8 mouse cellular contexts compared by ENCODE assay signal in genomic region chr14:25229569-25229968, GRCm38 (mm10).
DNase-seq lines count a peak whose midpoint lies in the region; ATAC-seq and TF ChIP-seq lines count a peak whose summit lies in the region.
"Had no signal": no experiment of that assay in that cellular context is flagged by ENCODE, and none has a peak within 500 bp of the region (broad histone marks: within the 10 kb centered on the region; RNA-seq: fewer than 3 reads in every experiment).

No protein-coding gene starts in this region.

- WGBS in midbrain, embryonic 13.5 days, result 65% methylated on average over 6 of the region's 6 CpGs
- WGBS in midbrain, embryonic 15.5 days, result 55% methylated on average over 6 of the region's 6 CpGs
- WGBS in heart, embryonic 15.5 days, result 34% methylated on average over 6 of the region's 6 CpGs
- WGBS in stomach, embryonic 16.5 days, result 21% methylated on average over 6 of the region's 6 CpGs
- 44% methylated on average over 6 of the region's 6 CpGs for WGBS in liver, embryonic 12.5 days (ENCODE audit: insufficient replicate concordance)

- H3K36me3 ChIP-seq in midbrain, embryonic 13.5 days, result no peaks in the 10 kb centered on the region
- no peaks in the 10 kb centered on the region for H3K36me3 ChIP-seq in midbrain, embryonic 15.5 days (replicated peaks)
- H3K36me3 ChIP-seq in heart, embryonic 15.5 days, result no peaks in the 10 kb centered on the region
- H3K36me3 ChIP-seq in stomach, embryonic 16.5 days (ENCODE audit: control insufficient read depth, insufficient read depth, low read length), result no peaks in the 10 kb centered on the region
- no peaks in the 10 kb centered on the region for H3K36me3 ChIP-seq in liver, embryonic 12.5 days

- no peak for TF ChIP-seq POLR2A in embryonic fibroblast, embryonic 13.5 days (IDR thresholded peaks at IDR 0.05; ENCODE audit: low read depth, low read length)

- H3K4me1 ChIP-seq in midbrain, embryonic 13.5 days (replicated peaks), result peaks cover 62% of the 10 kb centered on the region
- H3K4me1 ChIP-seq in midbrain, embryonic 15.5 days, result peaks cover 50% of the 10 kb centered on the region
- peaks cover 29% of the 10 kb centered on the region for H3K4me1 ChIP-seq in embryonic fibroblast, embryonic 13.5 days (ENCODE audit: control insufficient read depth, insufficient read depth, low read length)
- peaks cover 37% of the 10 kb centered on the region for H3K4me1 ChIP-seq in heart, embryonic 15.5 days (replicated peaks)
- peaks cover 55% of the 10 kb centered on the region for H3K4me1 ChIP-seq in stomach, embryonic 16.5 days (ENCODE audit: control insufficient read depth, insufficient read depth, low read length)
- peaks cover 20% of the 10 kb centered on the region for H3K4me1 ChIP-seq in liver, embryonic 12.5 days

- H3K9ac ChIP-seq in midbrain, embryonic 13.5 days (replicated peaks), result 0 out of 2 replicates have a peak overlapping the region, but pooled peaks have one; percentile 11
- H3K9ac ChIP-seq in midbrain, embryonic 15.5 days, result no peak overlapping the region
- H3K9ac ChIP-seq in heart, embryonic 15.5 days, result no peak overlapping the region
- H3K9ac ChIP-seq in stomach, embryonic 16.5 days (ENCODE audit: low read length), result peak overlapping the region; percentile 37
- H3K9ac ChIP-seq in liver, embryonic 12.5 days, result no peak overlapping the region

- no peak for ATAC-seq in midbrain, embryonic 13.5 days
- ATAC-seq in midbrain, embryonic 15.5 days (replicated peaks), result no peak
- ATAC-seq in heart, embryonic 15.5 days (replicated peaks; ENCODE audit: insufficient number of reproducible peaks, insufficient read depth, low FRiP score, low read depth), result no peak
- no peak for ATAC-seq in stomach, embryonic 16.5 days (ENCODE audit: insufficient read depth, low FRiP score)
- no peak for ATAC-seq in liver, embryonic 12.5 days

- H3K4me3 ChIP-seq in midbrain, embryonic 13.5 days (replicated peaks), result no peak overlapping the region
- no peak overlapping the region for H3K4me3 ChIP-seq in midbrain, embryonic 15.5 days
- H3K4me3 ChIP-seq in embryonic fibroblast, embryonic 13.5 days (ENCODE audit: insufficient read depth, low read length), result no peak overlapping the region
- no peak overlapping the region for H3K4me3 ChIP-seq in heart, embryonic 15.5 days
- H3K4me3 ChIP-seq in stomach, embryonic 16.5 days (replicated peaks; ENCODE audit: low read length), result no peak overlapping the region
- no peak overlapping the region for H3K4me3 ChIP-seq in liver, embryonic 12.5 days
- H3K4me3 ChIP-seq: erythroblast, embryonic 14.5 days had no signal

- no peaks in the 10 kb centered on the region for H3K9me3 ChIP-seq in midbrain, embryonic 13.5 days
- H3K9me3 ChIP-seq in midbrain, embryonic 15.5 days, result no peaks in the 10 kb centered on the region
- no peaks in the 10 kb centered on the region for H3K9me3 ChIP-seq in heart, embryonic 15.5 days (replicated peaks)
- H3K9me3 ChIP-seq in stomach, embryonic 16.5 days (replicated peaks; ENCODE audit: control insufficient read depth, low read length), result no peaks in the 10 kb centered on the region
- no peaks in the 10 kb centered on the region for H3K9me3 ChIP-seq in liver, embryonic 12.5 days (replicated peaks)

- H3K27ac ChIP-seq in midbrain, embryonic 13.5 days, result no peak overlapping the region
- H3K27ac ChIP-seq in midbrain, embryonic 15.5 days, result no peak overlapping the region
- H3K27ac ChIP-seq in embryonic fibroblast, embryonic 13.5 days (ENCODE audit: insufficient read depth, low read length), result peak overlapping the region; percentile 69
- H3K27ac ChIP-seq in heart, embryonic 15.5 days, result peak overlapping the region; percentile 54; the same call in 1 of the 2 replicates
- peak overlapping the region; percentile 98 for H3K27ac ChIP-seq in stomach, embryonic 16.5 days (ENCODE audit: low read length)
- H3K27ac ChIP-seq in liver, embryonic 12.5 days, result no peak overlapping the region

- DNase-seq in spleen, postnatal 14 days (ENCODE audit: low spot score in 2 of 2), result no peak

- H3K4me2 ChIP-seq in midbrain, embryonic 13.5 days (replicated peaks), result no peak overlapping the region
- H3K4me2 ChIP-seq in midbrain, embryonic 15.5 days, result no peak overlapping the region
- no peak overlapping the region for H3K4me2 ChIP-seq in heart, embryonic 15.5 days
- no peak overlapping the region for H3K4me2 ChIP-seq in stomach, embryonic 16.5 days (ENCODE audit: low read depth, low read length)
- no peak overlapping the region for H3K4me2 ChIP-seq in liver, embryonic 12.5 days

- no peak for TF ChIP-seq CTCF in embryonic fibroblast, embryonic 13.5 days (IDR thresholded peaks at IDR 0.05; ENCODE audit: borderline replicate concordance, insufficient read depth, low read length)

- no peaks in the 10 kb centered on the region for H3K27me3 ChIP-seq in midbrain, embryonic 13.5 days
- no peaks in the 10 kb centered on the region for H3K27me3 ChIP-seq in midbrain, embryonic 15.5 days (replicated peaks)
- no peaks in the 10 kb centered on the region for H3K27me3 ChIP-seq in heart, embryonic 15.5 days
- no peaks in the 10 kb centered on the region for H3K27me3 ChIP-seq in stomach, embryonic 16.5 days (ENCODE audit: control insufficient read depth, insufficient read depth, low read length)
- H3K27me3 ChIP-seq in liver, embryonic 12.5 days (replicated peaks), result no peaks in the 10 kb centered on the region

Comparison
In these comparisons a context has a peak if more than half of its experiments do, and no peak if none do; other contexts are left out.
1. H3K9ac ChIP-seq: peak in midbrain, embryonic 13.5 days (single experiment) and stomach, embryonic 16.5 days (single experiment); none in midbrain, embryonic 15.5 days (single experiment), heart, embryonic 15.5 days (single experiment) and liver, embryonic 12.5 days (single experiment).
2. H3K27ac ChIP-seq: peak in embryonic fibroblast, embryonic 13.5 days (single experiment), heart, embryonic 15.5 days (single experiment) and stomach, embryonic 16.5 days (single experiment); none in midbrain, embryonic 13.5 days (single experiment), midbrain, embryonic 15.5 days (single experiment) and liver, embryonic 12.5 days (single experiment).